Mouse (Mus musculus) testis, postnatal 14 days (tissue): ENCODE results near the gene Phactr1.
A peak's percentile ranks its signal among the peaks of the same experiment; 100 is the strongest.

ENCODE experiments used
- DNase-seq: peaks from one replicate; pipeline ENCODE4 v3.0.0; 2021; ENCODE audit warnings: low spot score

Gene Phactr1

DNA sequence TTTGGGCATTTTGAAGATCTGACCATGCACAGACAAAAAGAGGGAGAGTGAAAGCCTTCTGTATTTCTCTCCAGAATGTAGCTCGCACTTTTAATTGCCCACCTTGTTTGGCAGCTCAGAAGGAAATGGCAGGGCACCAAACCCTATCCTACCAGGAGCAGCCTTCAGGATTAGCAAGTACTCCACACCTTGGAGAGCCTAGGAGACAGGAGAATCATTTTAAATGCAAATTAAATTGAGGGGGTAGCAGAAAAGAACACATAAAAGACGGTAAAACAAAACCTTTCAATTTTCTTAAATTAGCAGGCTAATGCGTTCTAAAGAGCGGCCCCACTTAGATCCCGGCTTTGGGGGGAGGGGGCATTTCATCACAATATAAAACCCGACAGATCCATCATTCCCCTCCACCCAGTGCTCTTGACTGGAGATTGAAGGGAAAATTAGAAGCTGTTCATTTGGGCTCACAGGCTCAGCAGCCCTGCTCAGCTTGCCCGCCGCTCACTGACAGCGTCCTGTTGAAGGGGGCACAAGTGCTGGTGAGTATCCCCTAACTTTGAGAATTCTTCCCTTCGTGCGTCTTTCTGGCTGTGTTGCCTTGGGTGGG is at the start of gene Phactr1:
Gene Phactr1, plus strand, starts transcription at position 233 of the 604 bp plus-strand sequence.
- DNase-seq = no peak

DNA sequence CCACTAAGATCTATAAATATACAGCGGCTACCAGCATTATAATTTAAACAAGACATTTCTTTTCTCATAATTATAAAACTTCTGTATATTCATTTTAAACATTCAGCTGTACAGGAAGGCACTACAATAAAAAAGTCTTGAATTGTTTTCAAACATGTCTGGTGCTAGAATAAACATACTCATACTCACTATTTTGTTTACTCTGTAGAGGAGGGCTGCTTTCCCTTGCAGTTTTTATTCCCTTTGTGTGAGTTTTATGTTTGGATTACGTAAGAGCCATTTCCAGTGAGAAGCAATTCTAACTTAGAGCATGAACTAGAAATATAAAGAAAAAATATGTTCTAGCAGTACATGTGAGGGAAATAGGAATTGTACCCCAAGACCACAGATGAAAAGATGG is 45.5 kb upstream of the Phactr1 start:
- DNase-seq = no peak

DNA sequence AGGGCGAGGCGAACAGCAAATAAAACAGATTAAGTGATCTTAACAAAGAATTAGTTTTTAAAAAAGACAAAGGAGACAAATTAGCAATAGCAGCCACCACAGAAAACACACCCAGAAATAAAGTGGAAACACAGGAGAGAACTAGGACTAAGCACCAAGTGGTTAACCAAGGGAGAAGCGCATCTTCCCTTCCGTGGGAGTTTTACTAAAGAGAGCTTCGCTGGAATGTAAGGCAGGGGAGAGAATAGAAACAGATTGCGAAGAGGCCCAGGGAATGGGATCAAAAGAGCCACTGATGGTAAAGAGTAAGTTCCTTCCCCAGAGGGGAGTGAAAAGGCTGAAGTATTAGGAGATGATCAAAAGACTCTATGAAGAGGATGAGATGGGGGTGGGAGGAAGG is 30.2 kb upstream of the Phactr1 start:
- no peak for DNase-seq

DNA sequence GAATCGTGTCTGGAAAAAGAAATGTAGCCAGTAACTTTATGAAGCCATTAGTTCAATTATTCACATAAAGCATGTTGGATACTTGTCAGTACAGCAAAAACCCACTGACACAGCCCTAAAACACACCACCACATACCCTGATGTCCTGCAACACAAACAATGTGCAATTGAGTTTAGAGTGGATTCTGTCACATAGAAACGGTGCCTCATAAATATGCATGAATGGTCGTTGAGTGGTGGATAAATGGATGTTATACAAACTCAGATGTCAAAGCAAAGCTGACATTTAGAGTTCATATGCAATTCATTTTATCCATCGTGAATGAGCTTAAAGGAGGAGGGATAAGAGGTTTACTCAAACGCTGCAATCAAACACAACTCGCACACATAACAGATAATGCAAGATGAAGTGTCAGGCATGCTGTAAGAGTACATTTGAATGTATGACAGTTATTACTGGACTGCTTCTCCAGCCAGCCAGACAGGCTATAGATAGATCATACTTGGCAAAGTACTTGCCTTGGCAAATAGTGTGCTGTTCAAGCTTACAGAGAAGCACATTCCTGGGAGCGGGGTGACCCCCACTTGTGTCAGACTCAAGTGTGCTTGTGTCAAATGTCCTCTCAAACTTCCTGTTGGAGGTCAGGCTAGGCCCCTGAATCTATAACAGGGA is 23.6 kb upstream of the Phactr1 start:
- DNase-seq = no peak

DNA sequence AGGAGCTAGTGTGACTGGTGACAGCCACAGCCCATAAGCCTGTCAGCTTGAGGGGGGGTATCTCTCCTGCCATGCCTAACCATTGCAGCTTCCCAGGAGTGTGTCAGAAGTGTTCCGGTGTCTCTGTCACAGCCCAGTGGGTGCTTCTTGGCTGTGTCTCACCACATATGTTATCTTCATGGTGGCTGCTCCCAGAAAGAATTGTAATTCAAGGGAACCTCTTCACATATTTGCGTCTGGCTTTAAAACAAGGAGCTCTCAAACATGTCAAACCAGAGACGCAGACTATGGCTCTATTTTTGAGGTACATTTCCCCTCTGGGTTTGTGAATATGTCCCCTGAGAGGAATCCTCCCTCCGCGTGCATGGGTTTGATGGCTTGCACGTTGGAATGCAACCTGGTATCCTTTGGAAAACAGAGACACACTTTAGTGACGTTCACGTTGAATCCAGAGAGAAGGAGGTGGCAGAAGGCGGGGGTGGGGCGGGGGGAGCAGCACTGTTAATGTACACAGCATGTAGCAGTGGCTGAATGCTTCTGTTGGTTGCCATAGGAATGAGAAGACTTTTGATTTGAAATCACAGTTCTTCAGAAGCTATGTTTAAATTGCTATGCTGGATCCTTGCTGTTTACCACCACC is 8.7 kb upstream of the Phactr1 start:
- no peak for DNase-seq

DNA sequence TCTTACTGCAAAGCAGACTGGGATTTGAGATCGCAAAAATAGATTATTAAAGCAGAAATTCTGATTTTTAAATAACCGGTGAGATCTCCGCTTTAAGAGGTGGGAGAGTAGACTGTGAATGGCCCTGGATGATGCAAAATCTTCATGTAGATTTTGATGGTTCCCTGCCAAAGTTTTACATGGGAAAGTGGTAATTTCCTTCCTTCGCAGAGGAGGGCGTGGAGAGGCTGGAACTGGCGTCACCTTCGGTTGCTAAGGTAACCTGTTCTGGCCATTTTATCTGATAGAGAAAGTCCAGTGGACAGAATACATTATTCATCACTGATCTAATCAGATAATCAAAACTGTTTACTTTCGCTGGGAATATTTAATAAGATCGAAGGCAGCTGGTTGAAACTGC is 876 bp downstream of the Phactr1 start:
- no peak for DNase-seq

DNA sequence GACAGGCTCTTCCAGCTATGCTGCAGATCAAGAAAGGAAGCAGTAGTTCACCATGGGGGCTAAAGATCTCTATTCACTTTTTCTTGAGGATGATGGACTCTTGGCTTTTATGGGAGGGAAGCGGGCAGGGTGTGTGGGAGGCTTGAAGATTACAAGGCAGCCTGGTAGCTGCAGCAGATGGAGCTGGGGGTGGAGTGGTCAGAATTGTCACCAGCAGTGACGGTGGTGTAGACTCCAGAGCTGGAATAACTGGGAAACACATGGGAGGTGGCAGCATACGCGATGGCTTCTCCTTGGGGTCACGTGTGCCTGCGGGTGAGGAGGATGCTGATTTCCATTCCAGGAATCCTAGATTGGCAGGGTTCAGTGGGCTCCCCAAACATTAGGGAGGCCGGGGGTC is 3.8 kb downstream of the Phactr1 start:
- DNase-seq = no peak

DNA sequence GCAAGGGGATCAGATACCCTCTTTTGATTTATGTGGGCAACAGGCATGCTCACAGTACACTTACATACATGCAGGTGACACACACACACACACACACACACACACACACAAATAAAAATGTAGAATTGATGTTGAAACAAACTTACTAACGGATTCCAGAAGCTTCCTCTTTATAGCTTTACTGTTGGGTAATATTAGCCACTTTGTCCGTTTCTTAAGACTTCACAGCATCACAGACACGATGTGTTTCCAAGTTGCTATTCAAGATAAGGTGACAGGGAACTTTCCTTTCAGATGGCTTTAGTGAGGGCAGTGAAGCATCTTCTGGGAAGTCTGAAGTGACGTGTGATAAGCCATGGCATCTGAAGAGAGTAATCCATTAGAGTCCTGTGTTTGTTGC is 11.8 kb downstream of the Phactr1 start:
- no peak for DNase-seq

DNA sequence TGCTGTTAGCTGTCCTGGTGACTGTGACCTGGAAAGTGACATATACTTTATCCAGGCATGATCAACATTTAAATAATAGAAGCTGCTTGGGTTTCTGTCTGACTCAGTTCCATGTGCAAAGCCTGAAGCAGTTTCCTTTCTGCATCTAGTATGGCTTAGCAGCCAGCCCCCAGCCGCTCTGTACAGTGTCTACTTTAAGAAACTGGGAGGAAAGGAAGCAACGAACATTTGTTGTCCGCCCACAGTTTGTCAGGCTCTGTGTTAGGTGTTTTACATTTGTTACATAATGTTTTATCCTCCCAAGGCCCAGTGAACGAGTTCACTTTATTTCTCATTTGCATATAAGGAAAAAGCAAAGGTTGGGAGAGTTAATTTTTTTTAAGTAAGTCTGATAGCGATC is 16.2 kb downstream of the Phactr1 start:
- DNase-seq = no peak

DNA sequence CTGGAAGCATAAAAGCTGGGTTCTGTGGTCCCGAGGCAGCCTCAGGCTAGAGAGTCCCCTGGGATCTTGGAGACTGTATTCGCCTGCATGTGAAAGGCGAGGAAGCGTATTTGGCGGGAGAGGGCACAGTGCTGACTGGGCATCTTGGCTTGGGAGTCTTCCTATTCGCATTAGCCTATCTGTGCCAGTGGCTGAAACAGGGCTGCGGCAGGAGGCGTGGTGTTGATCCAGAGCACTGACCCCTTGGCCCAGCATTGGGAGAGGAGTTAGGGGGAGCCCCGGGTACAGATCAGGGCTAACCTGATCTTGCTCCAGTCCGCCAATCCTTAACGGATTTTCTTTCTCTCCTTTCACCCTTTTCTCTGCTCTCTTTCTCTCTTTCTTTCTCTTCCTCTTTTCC is 28.7 kb downstream of the Phactr1 start:
- no peak for DNase-seq

DNA sequence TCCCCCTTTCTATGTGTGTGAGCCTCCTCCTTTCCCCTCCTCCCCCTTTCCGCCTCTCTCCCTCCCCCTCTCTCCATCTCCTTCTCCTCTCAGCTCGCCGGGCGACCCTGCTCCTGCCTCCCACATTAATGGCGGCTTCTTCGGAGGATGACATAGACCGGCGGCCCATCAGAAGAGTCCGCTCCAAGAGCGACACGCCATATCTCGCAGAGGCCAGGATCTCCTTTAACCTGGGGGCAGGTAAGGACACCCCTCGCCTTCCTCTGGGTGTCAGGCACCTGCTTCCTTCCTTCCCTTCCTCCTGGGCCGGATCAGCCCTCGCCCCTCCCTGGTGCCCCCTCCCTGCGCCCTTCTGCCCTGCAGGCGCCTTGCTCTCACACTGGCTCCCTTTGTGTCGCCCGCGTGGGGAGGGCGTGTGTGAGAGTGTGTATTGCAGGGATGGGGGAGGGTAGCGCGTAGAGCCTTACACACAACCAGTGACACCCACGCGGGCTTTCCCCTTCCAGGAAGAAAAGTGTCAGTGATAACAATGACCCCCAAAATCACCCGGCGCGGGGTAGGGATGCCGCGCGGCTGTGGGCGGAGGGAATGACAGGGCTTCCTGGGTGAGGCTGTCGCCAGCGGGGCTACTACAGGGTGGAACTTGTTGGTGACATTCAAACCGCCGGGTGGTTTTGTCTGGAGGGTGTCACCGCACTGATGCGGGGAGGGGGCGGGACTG is 29.3 kb downstream of the Phactr1 start:
- DNase-seq = no peak

DNA sequence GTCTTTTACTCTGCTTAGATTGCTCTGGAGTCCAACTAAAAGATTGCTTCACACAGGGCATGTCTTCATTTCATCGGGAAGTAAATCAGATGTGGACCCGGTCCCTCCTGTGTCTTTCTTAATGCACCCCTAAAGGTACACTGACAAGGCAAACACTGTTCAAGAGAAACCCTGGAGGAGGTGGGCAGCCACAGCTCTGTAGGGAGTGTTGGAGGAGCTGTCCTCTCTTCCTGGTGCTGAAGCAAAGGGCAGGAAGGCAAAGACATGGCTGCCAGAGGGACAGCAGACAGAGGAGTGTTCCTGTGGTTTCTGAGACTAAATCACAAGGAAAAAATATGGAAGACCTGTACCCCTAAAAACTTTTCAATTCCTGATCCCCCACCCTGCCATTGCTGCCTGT is 31.1 kb downstream of the Phactr1 start:
- DNase-seq = peak; percentile 20

DNA sequence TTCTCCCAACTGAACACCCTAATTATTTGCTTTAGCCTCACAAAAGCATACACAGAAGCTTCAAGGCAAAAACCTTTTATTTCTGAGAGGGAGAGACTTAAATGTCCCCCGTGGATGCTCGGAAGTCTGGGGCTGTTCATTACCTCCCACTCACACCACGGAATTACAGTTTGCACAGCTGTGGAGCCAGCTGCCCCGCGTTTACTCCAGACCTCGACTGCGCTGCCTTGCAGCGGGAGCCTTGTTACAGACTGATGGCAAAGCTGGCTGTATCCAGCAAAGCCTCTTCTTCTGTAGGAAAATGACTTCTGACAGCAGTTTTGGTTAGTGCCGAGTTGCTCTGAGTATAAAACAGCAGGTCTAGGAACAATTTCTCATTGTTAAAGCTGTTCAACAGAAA is 39.0 kb downstream of the Phactr1 start:
- DNase-seq = no peak

DNA sequence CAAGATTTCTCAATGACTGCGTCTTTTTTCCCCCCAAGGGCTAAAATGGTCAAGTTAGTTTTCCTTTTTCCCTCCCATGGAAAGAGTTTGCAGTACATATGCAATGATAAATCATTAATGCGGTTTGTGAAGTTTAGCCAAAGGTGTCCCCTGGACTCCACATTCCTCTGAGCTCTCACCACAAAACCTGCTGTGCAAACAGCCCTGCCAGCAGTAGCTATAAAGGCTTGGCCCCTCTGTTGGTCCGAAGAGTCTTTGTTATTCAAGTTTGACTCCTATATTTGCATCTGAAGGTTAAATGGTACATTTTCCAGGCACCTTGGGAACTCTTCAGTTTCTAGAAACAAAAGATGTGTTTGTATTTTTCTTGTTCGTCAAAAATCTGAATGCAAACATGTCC is 39.7 kb downstream of the Phactr1 start:
- DNase-seq = no peak

DNA sequence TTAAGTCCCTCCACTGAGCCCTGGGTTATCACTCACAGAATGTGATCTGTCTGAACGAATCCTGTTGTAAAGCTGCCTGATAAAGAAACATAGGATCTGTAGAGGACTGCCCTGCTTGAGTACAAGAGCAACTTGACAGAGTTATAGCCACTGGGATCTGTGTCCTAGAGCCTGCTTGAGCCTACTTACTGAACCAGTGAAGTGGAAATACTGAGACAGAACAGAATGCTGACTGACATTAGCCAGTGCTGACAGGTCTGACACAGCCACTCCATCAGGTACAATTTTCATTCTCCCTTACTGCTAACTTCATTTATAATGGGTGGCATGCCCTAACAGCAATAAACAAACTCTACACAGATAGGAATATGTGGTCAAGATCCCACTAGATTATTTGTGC is 40.2 kb downstream of the Phactr1 start:
- DNase-seq = no peak

DNA sequence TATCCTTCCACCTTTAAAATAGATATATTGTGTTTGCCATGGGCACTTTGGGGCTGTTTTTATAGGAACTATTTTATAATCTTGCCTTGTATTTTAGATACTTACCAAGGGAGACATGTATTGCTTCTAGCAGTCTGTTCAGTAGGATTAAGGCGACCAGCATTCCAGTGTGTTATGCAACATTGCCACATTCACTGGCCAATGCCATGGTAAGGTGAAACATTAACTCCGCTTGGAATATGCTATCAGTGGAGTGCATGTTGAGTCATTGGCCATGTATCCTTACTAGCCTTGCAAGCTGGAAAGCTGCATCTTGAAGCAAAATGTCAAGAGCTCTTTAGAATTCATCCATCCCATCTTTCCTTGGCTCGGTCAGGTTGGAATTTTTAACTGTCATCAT is 43.6 kb downstream of the Phactr1 start:
- no peak for DNase-seq

DNA sequence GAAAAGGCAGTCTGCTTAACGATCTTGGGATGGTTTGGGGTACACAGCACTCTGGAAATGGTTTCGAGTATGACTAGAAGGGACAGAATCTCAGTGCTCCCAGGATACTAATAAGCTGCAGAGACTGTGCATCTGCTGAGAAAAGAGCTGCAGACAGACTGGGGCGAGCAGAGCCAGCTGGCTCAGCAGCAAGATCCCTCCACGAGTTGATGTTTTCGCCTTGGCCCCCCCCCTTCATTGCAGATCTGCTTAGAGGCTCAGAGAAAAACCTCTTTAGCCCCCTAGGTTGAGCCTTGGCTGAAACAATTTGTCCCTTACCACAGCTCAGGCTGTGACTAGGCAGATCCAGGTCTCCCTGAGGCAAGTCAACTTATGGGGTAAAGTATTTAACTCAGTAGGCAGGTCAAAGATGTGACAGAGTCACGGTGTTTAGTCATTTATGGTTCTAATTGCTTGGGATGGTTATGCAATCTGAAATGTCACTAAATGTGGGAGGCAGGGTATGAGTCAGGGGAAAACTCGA is 45.3 kb downstream of the Phactr1 start:
- no peak for DNase-seq

DNA sequence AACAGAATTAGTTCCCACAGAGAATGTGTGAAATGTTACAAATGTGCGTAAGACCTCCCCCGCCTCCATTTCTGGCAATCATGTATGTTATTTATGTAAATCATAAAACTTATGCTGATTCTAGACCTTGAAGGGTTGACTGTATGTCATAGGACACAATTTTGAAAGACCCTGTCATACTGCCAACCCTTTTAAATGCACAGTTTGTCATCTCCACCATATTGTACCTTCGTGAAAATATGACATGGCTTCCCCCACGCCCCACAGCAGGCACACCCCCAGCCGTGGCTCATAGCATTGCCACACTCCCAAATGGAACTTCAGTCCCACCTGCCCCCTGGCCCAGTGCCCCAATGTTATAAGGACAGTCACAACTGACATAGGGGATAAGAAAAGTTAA is 57.1 kb downstream of the Phactr1 start:
- DNase-seq = no peak

DNA sequence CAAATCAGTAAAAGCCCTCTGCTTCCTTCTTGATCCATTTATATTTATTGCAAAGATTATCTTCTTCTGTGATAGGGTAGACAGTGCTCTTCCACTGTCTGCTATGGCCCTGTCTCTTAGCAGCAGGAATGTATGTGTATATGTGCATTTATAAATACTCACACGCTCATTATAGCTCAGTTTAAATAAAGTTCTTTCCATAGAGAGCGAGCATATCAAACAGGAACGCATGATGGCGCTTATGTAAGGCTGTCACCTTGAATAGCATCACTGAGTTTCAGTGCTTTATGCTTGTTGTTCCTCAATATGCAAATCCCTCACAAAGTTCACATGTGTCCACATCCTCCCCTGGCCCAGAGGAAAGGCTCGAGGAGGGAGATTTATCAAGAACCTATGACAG is 57.7 kb downstream of the Phactr1 start:
- DNase-seq = no peak

DNA sequence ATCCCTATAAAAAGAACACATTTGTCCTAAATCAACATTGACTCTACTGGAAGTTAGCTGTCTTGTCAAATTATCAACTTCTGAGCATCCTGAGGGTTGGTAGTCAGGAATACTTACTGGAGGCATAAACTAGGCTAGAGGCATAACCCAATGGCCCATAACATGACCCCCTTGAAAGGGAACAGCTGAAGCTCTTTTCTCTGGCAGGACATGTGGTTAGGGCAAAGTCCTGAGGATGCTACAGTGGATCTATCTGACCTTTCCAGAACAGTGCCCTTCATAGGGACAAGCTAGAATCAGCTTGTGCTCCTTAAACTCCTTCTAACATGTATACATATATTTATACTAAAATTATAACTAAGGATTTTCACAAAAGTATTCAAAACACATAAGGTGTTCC is 61.8 kb downstream of the Phactr1 start:
- DNase-seq = no peak

DNA sequence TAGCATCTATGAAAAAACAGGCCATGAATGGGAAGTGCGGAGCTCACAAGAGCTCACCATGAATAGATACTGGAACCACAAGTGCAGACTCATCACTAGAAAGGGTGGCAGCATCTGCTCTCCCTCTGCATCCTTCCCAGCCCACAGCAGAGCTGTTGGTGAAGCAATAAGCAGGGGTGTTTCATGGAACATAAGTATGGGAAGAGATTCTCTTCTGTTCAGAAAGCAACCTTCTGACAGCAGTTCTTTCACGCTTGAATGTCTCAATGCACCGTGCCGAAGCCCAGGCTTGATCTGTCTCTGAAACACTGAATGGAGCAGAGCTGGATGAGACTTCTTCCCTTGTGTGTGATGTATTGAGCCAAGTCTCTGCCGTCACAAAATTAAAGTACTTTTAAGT is 64.0 kb downstream of the Phactr1 start:
- no peak for DNase-seq

DNA sequence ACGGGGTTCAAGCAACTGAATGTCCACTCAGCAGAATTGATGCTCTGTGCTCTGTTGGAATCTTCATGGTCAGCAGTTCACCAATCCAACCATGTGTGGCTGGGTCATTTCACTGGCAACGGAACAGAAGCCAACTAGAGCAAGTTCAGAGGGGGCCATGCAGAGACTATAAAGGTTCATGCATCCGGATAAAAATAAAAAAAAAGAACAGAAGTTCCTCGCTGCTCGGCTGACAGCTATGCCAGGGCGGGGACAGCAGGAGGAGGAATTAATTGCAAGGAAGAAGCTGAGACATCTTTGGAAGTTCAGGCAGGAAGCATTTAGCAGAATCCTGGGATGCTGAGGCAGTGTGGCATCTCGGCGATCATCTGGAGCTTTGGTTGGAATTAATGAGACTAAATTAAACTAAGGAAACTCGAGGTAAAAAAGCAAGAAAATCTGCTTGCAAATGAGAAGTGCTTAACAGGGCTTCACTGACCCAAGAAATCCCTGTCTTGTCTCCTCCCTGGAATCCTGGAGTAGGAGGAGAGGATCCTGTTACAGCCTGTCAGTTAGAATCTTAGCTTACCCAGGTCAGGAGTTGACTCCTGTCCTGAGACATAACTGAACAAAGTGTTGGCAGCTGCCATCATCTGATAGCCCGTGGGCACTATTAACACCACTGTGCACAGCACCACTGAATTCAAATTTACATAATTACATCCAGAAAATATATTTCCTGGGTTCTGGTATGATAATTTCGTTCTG is 77.4 kb downstream of the Phactr1 start:
- no peak for DNase-seq
